Mouse (Mus musculus) spleen, postnatal 14 days (tissue): Measurements from ENCODE around the gene Stab1.

ENCODE experiments used
- DNase-seq, 2 experiments: peaks; one replicate each; pipeline ENCODE4 v3.0.0; 2021 to 2022; ENCODE audit warnings: low spot score in 2 of 2

Gene Stab1

GRCm38 (mm10) chr14:31165010-31165409 is 3.4 kb downstream of the Stab1 start:
- no peak for DNase-seq

- DNase-seq = no peak
Measured at GRCm38 (mm10) chr14:31164067-31164466, 4.4 kb downstream of the Stab1 start.

- no peak for DNase-seq
Measured at GRCm38 (mm10) chr14:31161638-31162037, 6.8 kb downstream of the Stab1 start.

GRCm38 (mm10) chr14:31161191-31161590 is 7.2 kb downstream of the Stab1 start:
- no peak for DNase-seq

GRCm38 (mm10) chr14:31160196-31161150 is 8.0 kb downstream of the Stab1 start:
- DNase-seq = no peak

GRCm38 (mm10) chr14:31145694-31146093 is 22.7 kb downstream of the Stab1 start:
- no peak for DNase-seq

- no peak for DNase-seq
Measured at GRCm38 (mm10) chr14:31141011-31141410, 27.4 kb downstream of the Stab1 start.

GRCm38 (mm10) chr14:31140141-31140540 is 28.3 kb downstream of the Stab1 start:
- DNase-seq = no peak

- no peak for DNase-seq
Measured at GRCm38 (mm10) chr14:31139666-31140065, 28.8 kb downstream of the Stab1 start.

GRCm38 (mm10) chr14:31138897-31139429 is 29.5 kb downstream of the Stab1 start:
- DNase-seq = no peak

- DNase-seq = peak in 1 of 2 experiments; percentile 6
Measured at GRCm38 (mm10) chr14:31138219-31138896, 30.1 kb downstream of the Stab1 start.

GRCm38 (mm10) chr14:31137791-31138190 is 30.6 kb downstream of the Stab1 start:
- peak in 1 of 2 experiments; percentile 5 for DNase-seq

- no peak for DNase-seq
Measured at GRCm38 (mm10) chr14:31137281-31137595, 31.2 kb downstream of the Stab1 start.

- DNase-seq = peak in 1 of 2 experiments; percentile 6
Measured at GRCm38 (mm10) chr14:31136411-31137280, 31.8 kb downstream of the Stab1 start.

GRCm38 (mm10) chr14:31135495-31136410 is 32.7 kb downstream of the Stab1 start:
- peak in 1 of 2 experiments; percentile 6 for DNase-seq

- peak in 1 of 2 experiments; percentile 6 for DNase-seq
Measured at GRCm38 (mm10) chr14:31134015-31135000, 34.1 kb downstream of the Stab1 start.

- DNase-seq = no peak
Measured at GRCm38 (mm10) chr14:31133023-31133665, 35.3 kb downstream of the Stab1 start.

GRCm38 (mm10) chr14:31132491-31132975 is 35.9 kb downstream of the Stab1 start:
- DNase-seq = no peak

- DNase-seq = peak in 1 of 2 experiments; percentile 7
Measured at GRCm38 (mm10) chr14:31132031-31132430, 36.4 kb downstream of the Stab1 start.
